Mouse (Mus musculus) heart, embryonic 16.5 days (tissue): ENCODE results near the gene Mbnl1. TPM values are rescaled to one million over a fixed set of nuclear protein-coding genes. Genes with fewer than 3 reads are reported as not detected.

Source experiments
- ATAC-seq: fragments of 200-750 bp; cut with Nextera tagmentation; replicated peaks from 2 replicates; pipeline ENCODE4 v1.8.0; 2017; ENCODE audit warnings: moderate number of reproducible peaks; ENCODE audit not compliant: insufficient read depth, low FRiP score; ENCODE audit errors: extremely low read depth
- H3K27ac ChIP-seq: fragments of 300-500 bp; sonication (generic); 2 replicates; pipeline ENCODE4 v1.5.1; 2014; ENCODE audit warnings: mild to moderate bottlenecking, low read length, control low read depth, moderate library complexity
- H3K27me3 ChIP-seq: fragments of 300-500 bp; sonication (generic); 2 replicates; pipeline ENCODE4 v1.6.1; 2014; ENCODE audit warnings: low read length, mixed read lengths; ENCODE audit not compliant: control insufficient read depth, insufficient read depth
- H3K36me3 ChIP-seq: fragments of 300-500 bp; sonication (generic); 2 replicates; pipeline ENCODE4 v1.6.1; 2014; ENCODE audit not compliant: control insufficient read depth, insufficient read depth
- H3K4me1 ChIP-seq: fragments of 300-500 bp; sonication (generic); 2 replicates; pipeline ENCODE4 v1.6.1; 2014; ENCODE audit warnings: low read length, mixed read lengths; ENCODE audit not compliant: control insufficient read depth, insufficient read depth
- H3K4me2 ChIP-seq: fragments of 300-500 bp; sonication (generic); 2 replicates; pipeline ENCODE4 v1.6.1; 2014; ENCODE audit warnings: low read depth, mild to moderate bottlenecking, control low read depth, low read length
- H3K4me3 ChIP-seq: fragments of 300-500 bp; sonication (generic); 2 replicates; pipeline ENCODE4 v1.5.1; 2014; ENCODE audit warnings: mild to moderate bottlenecking, control low read depth, low read length
- H3K9ac ChIP-seq: fragments of 300-500 bp; sonication (generic); 2 replicates; pipeline ENCODE4 v1.6.1; 2014; ENCODE audit warnings: low read length, control low read depth
- H3K9me3 ChIP-seq: fragments of 300-500 bp; sonication (generic); replicated peaks from 2 replicates; pipeline ENCODE4 v1.6.1; 2016; ENCODE audit warnings: low read length; ENCODE audit not compliant: control insufficient read depth
- WGBS: fragments of 180-500 bp; shearing (Covaris S2); extraction: QIAGEN DNeasy Blood & Tissue Kit; methylation state at CpG from one replicate; pipeline ENCODE4 v1.1.7; 2014; 5-methylcytosine and 5-hydroxymethylcytosine counted together
- polyA plus RNA-seq: library from polyadenylated mRNA; unstranded; fragments of >200 nt; fragmentation: Nextera tagmentation; extraction: Ambion mirVana; gene quantifications from 2 replicates; pipeline ENCODE4 v1.2.1, GENCODE M21; 2015

Gene Mbnl1
- polyA plus RNA-seq, 1 experiment from 2014 or later = 92.8 TPM

DNA sequence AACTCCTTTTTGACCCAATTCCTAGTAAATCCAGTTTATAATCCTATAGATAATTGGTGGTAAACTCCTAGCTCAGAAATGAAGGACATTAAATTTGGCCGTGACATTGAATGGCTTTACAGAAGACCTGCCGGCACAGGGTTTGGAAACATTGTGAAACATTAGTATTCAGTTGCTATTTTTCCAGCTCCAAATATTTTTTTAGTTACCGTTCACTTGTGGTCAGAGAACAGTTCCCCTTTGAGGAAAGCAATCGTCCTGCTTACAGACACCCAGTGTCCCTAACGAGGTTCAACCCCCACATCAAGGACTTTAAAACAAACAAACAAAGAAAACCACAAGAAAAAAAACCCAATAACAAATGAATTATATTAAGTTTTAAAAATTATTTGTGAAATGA, 58.7 kb downstream of the Mbnl1 start:
- peak overlapping the region; percentile 41 for H3K9ac ChIP-seq

DNA sequence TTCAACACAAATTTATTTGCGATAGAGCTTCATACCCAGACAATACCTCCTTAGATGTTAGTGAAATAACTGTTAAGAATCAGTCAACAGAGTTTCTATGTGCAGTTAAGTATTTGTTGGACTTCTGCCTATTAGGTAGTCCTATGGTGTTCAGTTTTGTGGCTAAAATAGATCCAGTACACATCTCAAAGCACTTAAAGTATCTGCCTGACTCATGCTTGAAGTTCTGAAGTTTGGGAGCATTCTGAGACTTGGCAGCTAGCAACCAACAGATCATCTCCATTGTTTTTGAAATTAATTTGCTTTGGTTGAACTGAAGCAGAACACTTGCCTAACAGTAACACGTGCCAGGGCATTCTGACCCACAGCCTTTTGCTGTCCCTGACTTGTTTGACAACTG, 59.2 kb downstream of the Mbnl1 start:
- H3K36me3 ChIP-seq = no peaks in the 10 kb centered on the region
- H3K4me2 ChIP-seq = peak overlapping the region; percentile 47
- ATAC-seq = no peak
- H3K27me3 ChIP-seq = no peaks in the 10 kb centered on the region
- 58% methylated on average over 2 of the region's 2 CpGs for WGBS
- no peaks in the 10 kb centered on the region for H3K9me3 ChIP-seq
- H3K9ac ChIP-seq = peak overlapping the region; percentile 38; the same call in 1 of the 2 replicates
- H3K4me3 ChIP-seq = peak overlapping the region; percentile 20; the same call in 1 of the 2 replicates
- H3K4me1 ChIP-seq = peaks cover 45% of the 10 kb centered on the region
- H3K27ac ChIP-seq = peak overlapping the region; percentile 84

More for the DNA sequence above, 58.7 kb downstream of the Mbnl1 start:
- Histone ChIP-seq H3K4me1 (peaks cover 46% of the 10 kb centered on the region), H3K4me2 (peak overlapping the region; percentile 47), H3K9me3 (no peaks in the 10 kb centered on the region), H3K27me3 (no peaks in the 10 kb centered on the region), H3K36me3 (no peaks in the 10 kb centered on the region), H3K4me3 (peak overlapping the region; percentile 20), H3K27ac (peak overlapping the region; percentile 68)
- WGBS = 41% methylated on average over 5 of the region's 5 CpGs
- no peak for ATAC-seq

DNA sequence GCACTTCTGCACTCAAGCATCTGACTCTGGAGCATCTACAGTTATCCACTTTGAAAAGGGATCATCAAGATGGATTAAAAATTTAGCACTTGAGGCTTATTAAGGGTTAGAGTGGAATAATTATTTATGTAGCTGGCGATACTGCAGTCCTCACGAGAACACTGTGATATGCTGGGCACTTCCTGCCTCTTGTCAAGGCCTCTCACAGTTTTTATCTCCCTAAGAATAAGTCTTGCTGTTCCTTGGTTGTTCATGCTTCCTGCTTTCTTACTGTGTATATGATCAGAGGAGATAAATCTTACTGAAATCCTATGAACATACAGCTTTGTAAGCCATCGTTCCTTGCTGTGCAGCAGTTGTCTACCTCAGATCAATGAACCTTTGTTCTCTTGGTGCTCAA, 62.6 kb downstream of the Mbnl1 start:
- Histone ChIP-seq H3K27me3 (no peaks in the 10 kb centered on the region), H3K36me3 (no peaks in the 10 kb centered on the region), H3K27ac (no peak overlapping the region), H3K9me3 (no peaks in the 10 kb centered on the region), H3K4me3 (no peak overlapping the region), H3K4me1 (peaks cover 31% of the 10 kb centered on the region), H3K4me2 (no peak overlapping the region), H3K9ac (no peak overlapping the region)
- no peak for ATAC-seq
- 31% methylated on average over 3 of the region's 3 CpGs for WGBS

DNA sequence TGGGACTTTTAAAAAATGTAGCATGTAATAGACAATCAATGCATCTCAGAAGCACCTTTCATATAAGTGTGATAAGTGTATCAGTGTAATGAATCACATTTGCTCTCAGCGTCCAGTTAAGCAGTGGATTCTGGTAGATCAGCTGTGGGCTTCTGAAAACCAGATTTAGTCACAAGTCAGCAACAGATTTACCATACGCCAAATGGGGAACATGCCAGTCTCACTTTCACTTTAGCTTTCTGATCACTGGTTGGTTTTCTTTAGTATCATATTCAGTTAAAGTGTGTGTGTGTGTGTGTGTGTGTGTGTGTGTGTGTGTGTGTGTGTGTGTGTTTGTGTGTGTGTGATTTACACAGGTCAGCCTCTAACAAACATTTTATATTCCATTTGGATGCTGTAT, 64.4 kb downstream of the Mbnl1 start:
- no peak overlapping the region for H3K9ac ChIP-seq
- no peak overlapping the region for H3K27ac ChIP-seq
- no peak for ATAC-seq
- H3K4me2 ChIP-seq = no peak overlapping the region
- no peak overlapping the region for H3K4me3 ChIP-seq
- WGBS = 62% methylated on average over 2 of the region's 2 CpGs
- H3K4me1 ChIP-seq = peaks cover 21% of the 10 kb centered on the region
- no peaks in the 10 kb centered on the region for H3K9me3 ChIP-seq
- H3K27me3 ChIP-seq = no peaks in the 10 kb centered on the region
- H3K36me3 ChIP-seq = no peaks in the 10 kb centered on the region

DNA sequence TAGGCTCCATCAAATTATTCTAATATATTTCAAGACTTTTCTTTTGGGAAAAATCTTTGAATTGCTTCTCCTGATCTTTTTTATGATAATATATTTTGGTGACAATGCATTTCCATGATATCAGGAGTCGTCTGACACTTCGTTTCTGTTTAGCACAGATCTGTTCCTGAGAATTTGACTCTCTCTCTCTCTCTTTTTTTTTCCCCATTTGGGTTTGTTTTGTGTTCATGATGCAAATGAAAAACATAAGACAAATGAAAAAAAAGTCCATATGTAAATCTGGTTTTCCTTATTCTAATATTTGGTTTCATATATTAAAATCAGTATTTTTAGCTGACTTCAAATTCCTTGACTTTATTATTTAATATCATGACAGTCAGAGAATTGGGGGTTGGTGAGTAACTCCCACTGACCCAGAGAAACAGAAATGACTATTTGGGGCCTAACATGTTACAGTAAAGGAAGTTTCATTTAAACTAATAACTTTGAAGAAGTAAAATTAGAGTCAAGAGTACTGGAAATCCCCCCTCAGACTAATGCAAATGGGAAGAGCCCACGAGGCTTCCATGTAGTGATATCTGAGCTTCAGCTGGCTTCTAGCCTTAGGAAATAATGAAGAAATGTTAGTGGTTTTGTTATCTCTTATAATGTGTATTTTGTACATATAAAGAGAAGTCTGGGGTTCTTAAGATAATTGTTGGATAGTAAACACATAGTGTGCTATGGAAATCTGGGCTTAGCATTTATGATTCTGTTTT, 65.8 kb downstream of the Mbnl1 start:
- Histone ChIP-seq H3K9me3 (no peaks in the 10 kb centered on the region), H3K27ac (no peak overlapping the region), H3K36me3 (no peaks in the 10 kb centered on the region), H3K9ac (no peak overlapping the region), H3K4me2 (no peak overlapping the region), H3K4me1 (peaks cover 17% of the 10 kb centered on the region), H3K27me3 (no peaks in the 10 kb centered on the region), H3K4me3 (no peak overlapping the region)
- 64% methylated on average over 3 of the region's 3 CpGs for WGBS
- ATAC-seq = no peak

DNA sequence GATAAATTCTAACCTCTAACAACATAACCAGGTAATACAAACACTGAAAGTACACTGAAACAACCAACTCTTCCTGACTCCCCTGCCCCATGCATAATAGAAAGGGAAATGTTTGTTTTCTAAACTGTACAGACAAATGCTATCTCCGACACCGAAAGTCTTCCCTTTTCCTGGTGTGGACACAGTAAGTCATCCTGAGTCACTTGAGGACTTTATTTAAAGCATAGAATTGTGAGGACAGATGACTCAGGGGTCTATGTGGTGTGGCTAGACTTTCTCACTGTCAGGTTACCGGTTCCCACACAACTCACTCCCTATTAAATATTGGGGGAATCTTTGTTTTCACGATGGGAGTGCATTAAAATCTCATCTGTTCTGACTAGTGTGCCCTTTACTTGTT, 68.5 kb downstream of the Mbnl1 start:
- Histone ChIP-seq H3K4me3 (no peak overlapping the region), H3K4me1 (peaks cover 9% of the 10 kb centered on the region), H3K36me3 (no peaks in the 10 kb centered on the region), H3K4me2 (no peak overlapping the region), H3K9me3 (no peaks in the 10 kb centered on the region), H3K27me3 (no peaks in the 10 kb centered on the region), H3K9ac (no peak overlapping the region), H3K27ac (no peak overlapping the region)
- WGBS = 59% methylated on average over 4 of the region's 4 CpGs
- ATAC-seq = 0 out of 2 replicates have a peak, but pooled peaks have one; percentile 14

DNA sequence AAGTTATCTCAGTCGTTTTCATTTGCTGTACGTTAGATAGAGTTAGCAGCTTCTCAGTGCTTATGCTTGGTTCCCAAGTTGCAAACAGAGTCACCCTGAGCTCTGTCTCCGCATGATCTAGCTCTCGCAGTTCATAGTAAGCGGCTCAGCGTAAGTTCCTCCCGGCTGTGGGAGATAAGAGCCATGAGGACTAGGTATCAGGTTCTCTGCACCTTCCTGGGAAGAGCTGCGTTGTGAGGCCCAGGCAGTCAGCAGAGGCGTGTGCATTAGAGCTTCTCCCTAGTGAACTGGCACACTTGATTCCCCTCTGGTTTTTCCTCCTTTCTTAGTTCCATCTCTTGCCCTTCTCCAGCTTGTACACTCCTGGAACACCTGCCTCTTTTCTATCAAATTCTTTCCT, 73.6 kb downstream of the Mbnl1 start:
- Histone ChIP-seq H3K27ac (peak overlapping the region; percentile 18; the same call in 1 of the 2 replicates), H3K36me3 (no peaks in the 10 kb centered on the region), H3K4me1 (peaks cover 20% of the 10 kb centered on the region), H3K4me2 (peak overlapping the region; percentile 32; the same call in 1 of the 2 replicates), H3K9ac (peak overlapping the region; percentile 43; the same call in 1 of the 2 replicates), H3K27me3 (no peaks in the 10 kb centered on the region), H3K9me3 (no peaks in the 10 kb centered on the region), H3K4me3 (no peak overlapping the region)
- ATAC-seq = peak; percentile 41
- WGBS = 19% methylated on average over 9 of the region's 9 CpGs

DNA sequence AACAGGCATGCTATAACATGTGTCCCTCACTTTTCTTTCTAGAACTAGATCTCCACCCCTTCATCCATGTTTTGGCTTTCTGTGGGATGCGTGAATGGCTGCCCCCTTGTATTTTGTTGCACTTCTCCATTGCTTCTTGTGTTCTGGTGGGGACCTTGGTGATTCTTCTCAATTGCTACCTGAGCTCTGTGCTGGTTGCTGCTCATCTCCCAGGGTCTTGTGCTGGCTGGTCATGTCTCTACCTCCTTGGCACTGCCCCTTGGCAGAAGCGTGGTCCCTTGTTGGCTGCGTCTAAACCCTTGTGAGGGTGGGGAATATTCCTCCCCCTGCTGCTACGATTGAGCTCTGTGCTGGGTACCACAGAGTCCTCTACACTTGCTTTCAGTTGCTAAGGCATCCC, 74.3 kb downstream of the Mbnl1 start:
- no peak for ATAC-seq
- WGBS = 94% methylated on average over 4 of the region's 4 CpGs
- H3K4me3 ChIP-seq = no peak overlapping the region
- peaks cover 22% of the 10 kb centered on the region for H3K4me1 ChIP-seq
- no peaks in the 10 kb centered on the region for H3K9me3 ChIP-seq
- no peak overlapping the region for H3K27ac ChIP-seq
- no peaks in the 10 kb centered on the region for H3K27me3 ChIP-seq
- H3K4me2 ChIP-seq = no peak overlapping the region
- no peak overlapping the region for H3K9ac ChIP-seq
- H3K36me3 ChIP-seq = no peaks in the 10 kb centered on the region

DNA sequence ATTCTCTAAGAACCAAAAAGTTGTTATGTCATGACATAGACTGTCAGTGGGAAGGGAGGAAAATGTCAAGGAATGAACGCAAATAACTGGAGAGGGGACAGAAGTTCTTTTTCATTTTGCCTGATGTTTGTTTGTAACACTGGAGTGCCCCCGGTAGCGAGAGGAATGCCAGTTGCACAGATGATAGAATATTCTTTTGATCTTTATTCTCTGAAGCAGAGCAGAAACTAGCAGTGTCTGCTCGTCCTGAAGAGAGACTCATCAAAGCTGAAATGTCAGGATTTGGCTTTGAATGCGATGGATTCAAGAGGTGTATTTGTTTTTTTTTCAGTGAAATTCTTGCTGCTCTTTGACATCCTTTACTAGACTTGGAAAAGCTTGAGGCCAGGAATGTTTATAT, 77.9 kb downstream of the Mbnl1 start:
- Histone ChIP-seq H3K9ac (no peak overlapping the region), H3K4me2 (no peak overlapping the region), H3K27me3 (no peaks in the 10 kb centered on the region), H3K36me3 (no peaks in the 10 kb centered on the region), H3K27ac (no peak overlapping the region), H3K4me1 (peaks cover 18% of the 10 kb centered on the region), H3K9me3 (no peaks in the 10 kb centered on the region), H3K4me3 (no peak overlapping the region)
- ATAC-seq = no peak
- 62% methylated on average over 5 of the region's 5 CpGs for WGBS
